Mouse (Mus musculus) CD8-positive naive resting alpha-beta T cell, adult 2 months (primary cell): ENCODE results near the gene Atrip.

Experiments
- DNase-seq, 2 experiments: peaks; one replicate each; pipeline ENCODE4 v3.0.0; 2022; ENCODE audit warnings: low read depth in 2 of 2, low spot score in 2 of 2

Gene Atrip

GRCm38 (mm10) chr9:109059136-109059903 is 14.6 kb downstream of the Atrip start, which contains the start of gene Trex1:
TSS of gene Trex1 (minus strand) at chr9:109059734.
- DNase-seq: peak; percentile 86

GRCm38 (mm10) chr9:109058006-109058765 is 15.7 kb downstream of the Atrip start:
- DNase-seq: peak; percentile 43 to 56

- DNase-seq: no peak
Measured at GRCm38 (mm10) chr9:109057543-109057942, 16.4 kb downstream of the Atrip start.

- peak in 1 of 2 experiments; percentile 4 for DNase-seq
Measured at GRCm38 (mm10) chr9:109056916-109057315, 17.0 kb downstream of the Atrip start.

GRCm38 (mm10) chr9:109056081-109056690 is 17.7 kb downstream of the Atrip start:
- peak in 1 of 2 experiments; percentile 14 for DNase-seq

GRCm38 (mm10) chr9:109055271-109056030 is 18.5 kb downstream of the Atrip start:
- DNase-seq: peak in 1 of 2 experiments; percentile 18

- DNase-seq: peak; percentile 49 to 57
Measured at GRCm38 (mm10) chr9:109054712-109055111, 19.2 kb downstream of the Atrip start.

- DNase-seq: peak in 1 of 2 experiments; percentile 3
Measured at GRCm38 (mm10) chr9:109053851-109054250, 20.1 kb downstream of the Atrip start.

- DNase-seq: no peak
Measured at GRCm38 (mm10) chr9:109053366-109053765, 20.6 kb downstream of the Atrip start.

- peak; percentile 52 to 66 for DNase-seq
Measured at GRCm38 (mm10) chr9:109052490-109053260, 21.2 kb downstream of the Atrip start.

- peak; percentile 76 to 80 for DNase-seq
Measured at GRCm38 (mm10) chr9:109051651-109052489, 22.1 kb downstream of the Atrip start.

- peak; percentile 77 to 80 for DNase-seq
Measured at GRCm38 (mm10) chr9:109051011-109051501, 22.9 kb downstream of the Atrip start.

GRCm38 (mm10) chr9:109050674-109050997 is 23.3 kb downstream of the Atrip start:
- no peak for DNase-seq

- no peak for DNase-seq
Measured at GRCm38 (mm10) chr9:109049996-109050673, 23.8 kb downstream of the Atrip start.

GRCm38 (mm10) chr9:109049316-109049715 is 24.6 kb downstream of the Atrip start:
- DNase-seq: no peak

- peak; percentile 83 to 87 for DNase-seq
Measured at GRCm38 (mm10) chr9:109046306-109046705, 27.6 kb downstream of the Atrip start.

- DNase-seq: no peak
Measured at GRCm38 (mm10) chr9:109041351-109041750, 32.6 kb downstream of the Atrip start.

GRCm38 (mm10) chr9:109040906-109041305 is 33.0 kb downstream of the Atrip start:
- DNase-seq: no peak

GRCm38 (mm10) chr9:109040216-109040615 is 33.7 kb downstream of the Atrip start:
- no peak for DNase-seq
